Mouse (Mus musculus) liver, adult (tissue): ENCODE data around the gene Trex2.

Experiments used
- GATA4 ChIP-seq: IDR thresholded peaks from 2 replicates; pipeline ENCODE4 v1.6.1; 2014; ENCODE audit warnings: mild to moderate bottlenecking, low read length; ENCODE audit not compliant: insufficient replicate concordance

The Trex2 gene

GRCm38 (mm10) chrX:73435252-73435651, at the start of gene Trex2:
Gene Trex2, minus strand, starts transcription at chrX:73435344.
- no peak for TF ChIP-seq GATA4

GRCm38 (mm10) chrX:73484870-73485269, 49.7 kb upstream of the Trex2 start:
- TF ChIP-seq GATA4, result no peak

GRCm38 (mm10) chrX:73484076-73484475, 48.9 kb upstream of the Trex2 start:
- TF ChIP-seq GATA4, result no peak

GRCm38 (mm10) chrX:73483484-73483810, 48.3 kb upstream of the Trex2 start, which contains the start of gene Bgn:
Gene Bgn, plus strand, starts transcription at chrX:73483602.
- TF ChIP-seq GATA4, result no peak

GRCm38 (mm10) chrX:73482643-73483483, 47.7 kb upstream of the Trex2 start:
- peak; percentile 59; the same call in 1 of the 2 replicates for TF ChIP-seq GATA4

- TF ChIP-seq GATA4, result no peak; the same call in 1 of the 2 replicates
Observed at GRCm38 (mm10) chrX:73480334-73480733, 45.2 kb upstream of the Trex2 start.

- TF ChIP-seq GATA4, result no peak
Observed at GRCm38 (mm10) chrX:73479656-73480055, 44.5 kb upstream of the Trex2 start.

GRCm38 (mm10) chrX:73477500-73477899, 42.4 kb upstream of the Trex2 start:
- no peak for TF ChIP-seq GATA4

GRCm38 (mm10) chrX:73476621-73477020, 41.5 kb upstream of the Trex2 start:
- peak; percentile 75; the same call in 1 of the 2 replicates for TF ChIP-seq GATA4

- no peak for TF ChIP-seq GATA4
Observed at GRCm38 (mm10) chrX:73475658-73476256, 40.6 kb upstream of the Trex2 start.

GRCm38 (mm10) chrX:73474340-73475165, 39.4 kb upstream of the Trex2 start:
- no peak for TF ChIP-seq GATA4

- TF ChIP-seq GATA4, result no peak
Observed at GRCm38 (mm10) chrX:73471764-73472163, 36.6 kb upstream of the Trex2 start.

GRCm38 (mm10) chrX:73468752-73469151, 33.6 kb upstream of the Trex2 start:
- TF ChIP-seq GATA4, result no peak

GRCm38 (mm10) chrX:73468330-73468729, 33.2 kb upstream of the Trex2 start:
- no peak for TF ChIP-seq GATA4

- TF ChIP-seq GATA4, result no peak
Observed at GRCm38 (mm10) chrX:73467446-73468241, 32.5 kb upstream of the Trex2 start.
